Mouse (Mus musculus) embryo, embryonic 9.5 days (tissue): ENCODE measurements at regions not wholly inside any gene's neighbourhood (a gene's known extent, or its start where the extent isn't known, plus 50 kb on each side); places are given as distances from the start of the nearest gene placed in this dataset.

Source experiments
- DNase-seq: peaks from one replicate; pipeline ENCODE4 v3.0.0-alpha.2; 2017; ENCODE audit errors: extremely low spot score

DNA sequence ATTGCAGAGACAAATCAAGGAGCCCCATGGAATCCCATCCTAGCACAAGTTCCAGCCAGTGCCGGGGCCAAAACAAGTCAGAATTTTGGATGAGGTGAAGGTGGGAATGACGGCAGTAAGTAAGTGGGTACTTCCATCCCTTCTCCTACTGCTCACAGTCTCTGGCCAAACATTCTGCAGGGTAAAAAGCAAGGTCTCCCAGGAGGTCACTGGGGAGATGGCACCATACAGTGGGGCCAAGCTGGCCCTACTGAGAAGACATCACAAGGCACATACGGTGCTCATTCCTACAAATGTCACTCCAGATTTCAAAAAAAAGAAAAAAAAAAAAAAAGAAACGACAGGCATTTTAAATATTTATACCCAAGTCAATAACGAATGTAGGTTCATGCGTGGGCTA is 129.6 kb downstream of the Ddx11 start:
- DNase-seq = no peak

DNA sequence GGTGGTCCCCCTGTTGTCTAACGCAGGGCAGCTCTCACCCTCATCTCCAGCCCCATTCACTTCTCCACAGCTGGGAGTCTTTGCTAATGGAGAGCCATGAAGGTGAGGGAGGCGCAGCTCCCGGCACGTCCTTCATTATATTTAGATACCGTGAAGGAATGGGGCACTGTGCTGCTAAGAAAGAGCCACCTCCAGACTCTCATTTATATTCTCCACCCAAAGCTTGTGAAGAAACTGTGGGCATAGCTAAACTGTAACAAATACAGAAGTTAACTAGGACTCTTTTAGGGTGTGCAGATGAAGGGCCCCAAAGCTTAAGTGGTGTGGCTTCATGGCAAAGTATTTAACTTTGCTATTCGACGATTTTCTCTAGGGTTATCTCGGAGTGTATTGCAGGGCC is 136.4 kb downstream of the Ddx11 start:
- DNase-seq = no peak

DNA sequence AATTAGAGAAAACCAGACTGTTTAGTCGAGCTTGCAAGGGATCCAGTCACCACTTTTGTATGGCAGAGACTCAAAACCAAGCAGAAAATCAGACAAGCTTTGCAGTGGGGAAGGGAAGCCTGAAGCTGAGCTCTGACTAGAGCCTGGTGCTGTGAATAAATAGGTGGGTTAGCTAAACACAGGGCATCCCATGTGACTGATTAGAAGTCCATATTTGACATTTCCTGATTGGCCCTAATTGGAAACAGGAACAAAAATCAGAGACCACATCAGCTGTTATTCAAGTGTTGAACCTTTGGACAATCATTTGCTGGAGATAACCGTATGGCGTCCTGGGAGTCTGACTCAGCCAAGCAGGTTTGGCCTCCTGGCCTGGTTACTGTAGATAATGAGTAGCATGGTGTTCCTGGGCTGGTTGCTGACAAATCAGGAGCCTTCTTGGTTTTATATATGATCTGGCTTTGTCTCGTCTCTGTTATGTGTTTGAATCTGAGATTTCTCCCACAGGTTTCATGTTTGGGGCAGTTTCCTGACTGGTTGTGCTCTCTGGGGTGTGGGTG is 139.4 kb downstream of the Ddx11 start:
- DNase-seq = no peak

DNA sequence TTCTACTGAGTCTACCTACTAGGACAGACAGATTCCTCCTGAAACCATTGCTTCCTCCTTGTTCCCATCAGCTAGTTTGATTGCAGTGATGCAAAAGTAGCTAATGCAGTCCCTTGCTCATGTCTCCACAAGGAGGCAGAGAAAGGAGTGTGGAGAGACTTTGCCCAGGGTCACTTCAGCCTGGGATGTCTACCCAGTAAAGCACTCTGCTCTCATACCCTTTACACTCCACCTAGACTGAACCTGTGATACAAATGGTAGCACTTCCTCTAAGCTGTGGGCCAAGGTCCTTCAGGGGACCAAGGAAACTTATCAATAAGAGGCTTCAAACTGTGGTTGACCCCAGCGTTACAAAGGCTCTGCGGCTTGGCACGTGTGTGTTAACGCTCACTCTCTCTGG is 140.1 kb downstream of the Ddx11 start:
- DNase-seq = no peak

DNA sequence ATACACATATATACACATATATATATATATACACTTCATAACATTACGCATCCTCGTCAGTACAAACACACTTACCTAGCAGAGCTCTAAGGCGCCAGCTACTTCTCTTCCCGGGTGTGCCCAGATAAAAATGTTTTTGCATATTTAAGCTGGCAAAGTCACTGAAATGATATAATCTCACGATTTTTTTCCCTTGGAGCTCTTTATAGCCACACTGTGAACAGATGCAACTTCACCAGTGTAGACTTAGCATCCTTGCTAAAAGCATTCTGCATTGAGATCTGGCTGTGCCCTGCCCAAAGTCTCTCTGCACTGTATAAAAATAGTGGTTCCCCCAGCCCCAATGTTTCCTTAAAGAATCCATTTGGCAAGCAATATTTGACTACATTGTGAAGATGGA is 143.5 kb downstream of the Ddx11 start:
- DNase-seq = no peak

DNA sequence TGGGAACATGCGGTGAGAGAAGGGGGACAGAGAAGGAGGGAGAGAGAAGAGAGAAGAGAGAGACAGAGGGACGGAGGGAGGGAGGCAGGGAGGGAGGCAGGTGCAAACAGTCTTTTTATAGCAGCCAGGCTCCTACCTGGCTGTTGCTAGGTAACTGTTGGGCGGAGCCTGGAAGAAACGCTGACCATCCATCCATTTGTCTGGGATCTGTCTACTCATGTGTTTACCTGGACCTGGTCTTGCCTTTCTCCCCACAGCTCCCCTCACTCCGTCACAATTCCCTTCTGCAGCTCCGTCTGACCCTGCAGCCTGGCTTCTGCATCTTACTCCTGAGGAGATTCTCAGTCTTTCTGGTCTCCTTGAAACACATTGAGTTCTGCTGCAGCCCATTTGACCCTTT is 144.5 kb downstream of the Ddx11 start:
- no peak for DNase-seq

DNA sequence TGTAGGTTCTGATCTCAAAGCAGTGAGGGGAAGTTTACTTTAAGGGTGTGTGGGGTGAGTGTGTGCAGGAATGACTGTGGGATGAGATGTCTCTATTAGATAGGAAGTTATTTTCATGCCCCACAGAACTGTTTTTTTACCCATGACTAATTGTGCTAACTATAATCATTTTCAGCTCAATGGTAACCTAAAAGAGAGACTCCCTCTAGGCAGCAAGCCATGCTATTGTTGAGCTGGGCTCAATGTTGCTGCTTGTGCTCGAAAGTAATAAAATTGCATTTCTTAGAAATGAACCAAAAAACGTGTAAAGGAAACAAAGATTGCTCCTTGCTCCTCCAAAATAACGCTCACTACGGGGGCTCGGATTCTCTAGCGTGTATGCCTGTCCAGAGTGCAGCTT is 146.2 kb downstream of the Ddx11 start:
- no peak for DNase-seq

DNA sequence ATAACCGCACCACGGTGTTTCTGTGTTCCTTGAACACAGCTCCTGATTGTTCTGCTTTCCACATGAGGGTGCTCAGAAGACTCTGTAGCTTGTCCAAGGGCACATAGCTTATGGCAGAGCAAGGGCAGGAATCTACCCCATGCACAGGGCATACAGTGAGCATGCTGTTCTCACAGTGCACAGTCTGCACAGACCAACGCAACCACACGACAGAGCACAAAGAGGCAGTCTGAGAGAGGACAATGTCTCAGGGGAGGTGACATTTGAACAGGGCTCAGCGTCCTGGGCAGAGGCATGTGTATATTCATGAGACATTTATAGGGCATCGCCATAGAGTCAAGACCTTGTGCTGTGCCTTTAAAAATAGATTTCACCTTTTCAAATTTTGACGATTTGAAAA is 148.6 kb downstream of the Ddx11 start:
- DNase-seq = no peak

DNA sequence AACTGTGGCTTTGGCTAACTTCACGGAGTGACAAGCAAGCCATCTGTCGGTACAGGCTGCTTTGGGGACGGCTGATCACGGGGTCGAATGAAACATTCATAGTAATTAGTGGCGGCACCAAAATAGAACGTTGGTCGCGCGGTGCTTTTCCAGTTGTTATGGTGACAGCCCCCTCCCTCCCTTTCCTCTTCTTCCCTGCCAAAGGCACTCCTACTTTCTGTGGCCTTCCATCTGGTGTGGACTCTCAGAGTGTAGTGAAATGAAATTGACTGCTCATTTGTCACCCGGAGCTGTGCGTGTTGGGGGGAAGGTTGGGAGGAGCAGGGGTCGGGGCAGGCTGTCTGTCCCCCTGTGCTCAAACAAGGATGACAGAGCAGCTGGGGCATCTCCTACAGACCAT is 153.5 kb downstream of the Ddx11 start:
- peak; percentile 31 for DNase-seq

DNA sequence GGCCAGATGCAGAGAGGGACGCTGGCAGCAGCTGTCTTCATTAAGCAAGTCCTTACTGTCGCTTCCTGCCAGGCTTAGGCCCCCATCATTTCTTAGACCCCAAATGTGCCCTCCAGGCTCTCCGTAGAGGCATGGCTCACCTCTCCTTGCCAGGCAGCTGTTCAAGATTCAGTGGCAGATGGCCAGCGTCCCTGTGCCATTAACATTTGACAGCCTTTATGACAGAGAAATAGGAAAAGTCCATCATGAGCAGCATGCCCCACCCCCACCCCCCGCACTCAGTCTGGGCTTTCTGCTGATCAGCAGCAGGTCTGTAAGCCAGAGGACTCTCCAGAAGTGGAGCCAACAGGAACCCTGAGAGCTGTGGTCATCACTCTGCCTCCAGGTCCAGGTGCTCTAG is 154.7 kb downstream of the Ddx11 start:
- no peak for DNase-seq

DNA sequence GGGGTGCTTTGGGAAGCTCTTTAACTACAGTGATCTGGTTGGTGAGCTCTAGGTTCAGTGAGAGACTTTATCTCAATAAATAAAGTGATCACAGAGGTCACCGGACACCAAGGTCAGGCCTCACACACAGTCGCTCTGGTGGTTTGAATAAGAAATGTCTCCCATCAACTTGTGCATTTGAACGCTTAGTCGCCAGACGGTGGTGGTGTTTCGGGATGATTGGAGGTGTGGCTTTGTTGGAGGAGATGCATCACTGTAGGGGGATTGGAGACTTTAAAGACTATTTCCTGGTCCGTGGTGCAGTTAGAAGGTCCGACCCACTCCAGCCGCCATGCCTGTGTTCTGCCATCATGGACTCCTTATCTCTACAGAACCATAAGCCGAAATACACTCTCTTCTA is 162.0 kb downstream of the Ddx11 start:
- DNase-seq = no peak
